Mouse (Mus musculus): ENCODE results near the gene Gm42421.

The Gm42421 gene

DNA sequence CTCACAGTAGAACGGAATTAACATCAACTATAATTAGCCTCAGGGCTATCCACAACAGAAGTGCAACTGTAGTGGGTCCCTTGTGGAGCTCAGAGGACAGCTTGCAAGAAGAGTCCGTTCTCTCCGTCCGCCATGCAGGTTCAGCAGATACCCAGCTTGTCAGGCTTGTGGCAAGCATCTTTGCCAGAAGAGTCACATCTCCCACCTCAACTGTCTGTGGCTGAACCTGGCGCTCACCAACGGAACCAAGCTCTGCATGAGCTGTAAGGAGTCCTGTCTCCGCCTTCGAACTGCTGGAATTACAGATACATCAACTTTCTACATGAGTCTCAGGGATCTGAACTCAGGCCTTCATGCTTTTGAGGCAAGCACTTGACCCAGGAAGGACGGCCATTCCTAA lies 8.2 kb downstream of the Gm42421 start:
- DNase-seq (ENCODE audit: low spot score in 2 of 2) = no peak

DNA sequence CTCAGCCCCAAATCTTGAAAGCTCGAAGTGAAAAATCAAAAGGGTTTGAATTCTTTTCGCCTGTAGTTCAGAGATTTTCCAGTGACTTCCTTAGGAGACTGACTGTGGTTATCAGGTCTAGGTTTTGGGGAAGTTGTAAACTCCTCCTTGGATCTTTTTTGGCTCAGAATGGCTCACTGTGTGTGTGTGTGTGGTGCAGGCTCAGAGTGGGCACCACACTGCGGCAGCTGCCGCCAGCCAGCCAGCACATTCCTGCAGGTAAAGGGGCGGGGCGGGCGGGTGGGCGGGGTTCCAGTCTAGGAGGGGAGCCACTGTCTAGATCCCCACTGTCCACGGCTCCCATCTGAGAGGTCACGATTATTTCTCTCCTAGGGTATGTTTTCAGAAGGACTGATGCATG lies 13.6 kb downstream of the Gm42421 start:
- no peak for DNase-seq (ENCODE audit: low spot score in 2 of 2)

DNA sequence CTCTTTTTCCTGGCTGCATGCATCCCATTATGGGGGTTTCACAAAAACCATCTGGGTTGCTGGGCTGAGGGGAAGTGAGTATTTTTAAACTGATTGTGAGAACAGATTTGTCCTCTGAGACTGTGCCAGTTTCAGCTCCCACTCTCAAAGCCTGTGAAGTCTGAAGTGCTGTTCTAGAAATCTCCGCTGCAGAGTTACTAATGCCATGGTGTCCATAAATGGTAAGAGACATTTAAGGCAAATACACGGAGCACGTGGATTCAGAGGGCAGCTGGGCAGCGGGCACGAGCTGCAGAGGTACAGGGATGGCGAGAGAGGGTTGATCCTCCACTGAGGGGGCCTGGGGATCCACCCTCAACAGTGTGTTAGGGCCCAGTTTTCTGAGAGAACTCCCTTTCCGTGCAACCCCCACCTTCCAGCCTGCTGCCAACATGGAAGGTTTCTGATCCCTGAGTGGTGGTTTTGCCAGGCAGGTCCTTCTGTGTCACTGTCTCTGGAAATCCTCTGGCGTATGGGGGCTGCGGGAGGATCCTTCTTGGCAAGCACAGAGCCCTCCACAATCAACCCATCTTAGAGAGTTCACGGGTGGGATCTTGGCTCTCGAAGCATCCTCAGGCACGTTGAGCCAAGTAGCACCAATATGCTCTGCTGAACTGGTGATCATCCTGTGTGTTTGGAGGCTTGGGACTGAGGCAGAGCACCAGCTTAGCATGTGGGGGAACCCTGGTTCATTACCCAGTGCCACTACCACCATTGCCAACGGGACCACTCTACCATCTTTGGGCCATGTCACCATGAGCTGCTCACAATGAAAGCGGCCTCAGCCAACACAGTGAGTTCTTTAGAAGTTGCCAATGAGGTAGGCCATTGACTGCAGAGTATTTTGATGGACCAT lies 15.5 kb downstream of the Gm42421 start:
- no peak for DNase-seq (ENCODE audit: low spot score in 2 of 2)

DNA sequence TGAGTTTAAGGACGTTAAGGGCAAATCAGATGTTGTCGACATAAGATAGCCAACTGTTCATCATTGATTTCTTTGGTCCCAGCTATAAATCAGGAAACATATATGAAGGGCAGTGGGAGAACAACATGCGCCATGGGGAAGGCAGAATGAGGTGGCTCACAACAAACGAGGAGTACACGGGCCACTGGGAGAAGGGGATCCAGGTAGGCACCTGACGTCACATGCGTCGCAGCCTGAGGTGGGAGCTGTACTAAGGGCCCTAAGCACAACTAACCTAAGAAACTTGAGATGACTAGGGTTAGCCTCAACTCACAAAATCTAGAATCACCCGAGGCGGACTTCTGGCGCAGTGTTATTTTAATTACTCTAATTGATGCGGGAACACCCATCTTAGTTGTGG lies 20.4 kb downstream of the Gm42421 start:
- DNase-seq (ENCODE audit: low spot score in 2 of 2) = no peak

DNA sequence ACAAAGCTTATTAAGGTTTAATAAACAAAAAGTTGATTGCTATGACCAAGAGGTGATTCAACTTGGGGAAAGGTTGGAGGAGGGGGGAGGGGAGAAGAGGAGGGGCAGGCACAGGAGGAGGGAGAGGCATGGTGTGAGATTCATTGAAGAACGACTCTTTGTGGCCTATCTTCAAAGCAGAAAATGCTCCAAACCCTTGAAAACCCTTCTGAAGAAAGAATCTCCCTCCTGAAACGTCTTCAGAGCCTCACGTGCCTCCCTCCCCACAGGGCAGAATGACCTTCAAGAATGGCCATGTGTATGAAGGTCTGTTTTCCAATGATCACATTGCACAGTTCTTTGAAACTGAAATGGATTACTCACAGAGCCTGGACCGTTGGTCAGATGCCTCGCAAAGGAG lies 22.0 kb downstream of the Gm42421 start:
- no peak for DNase-seq (ENCODE audit: low spot score in 2 of 2)

DNA sequence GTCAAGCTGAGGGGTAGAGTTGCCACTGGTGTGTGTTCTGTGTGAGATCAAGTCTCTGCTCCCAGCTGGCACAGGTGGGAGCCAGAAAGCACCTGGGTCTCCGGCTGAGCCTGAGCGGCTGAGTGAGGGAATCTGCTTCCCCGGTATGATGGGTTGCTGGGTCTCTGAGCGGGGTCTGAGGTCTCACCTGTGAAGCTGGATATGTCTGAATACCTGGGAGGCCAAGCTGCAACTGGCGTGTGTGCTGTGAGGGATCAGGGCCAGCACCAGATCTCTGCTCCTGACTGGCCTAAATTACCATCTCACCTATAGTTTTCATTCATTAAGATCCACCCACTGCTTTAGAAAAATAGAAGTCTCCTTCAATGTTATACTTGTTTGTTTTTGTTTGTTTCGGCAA lies 29.1 kb downstream of the Gm42421 start:
- DNase-seq (ENCODE audit: low spot score in 2 of 2) = no peak

DNA sequence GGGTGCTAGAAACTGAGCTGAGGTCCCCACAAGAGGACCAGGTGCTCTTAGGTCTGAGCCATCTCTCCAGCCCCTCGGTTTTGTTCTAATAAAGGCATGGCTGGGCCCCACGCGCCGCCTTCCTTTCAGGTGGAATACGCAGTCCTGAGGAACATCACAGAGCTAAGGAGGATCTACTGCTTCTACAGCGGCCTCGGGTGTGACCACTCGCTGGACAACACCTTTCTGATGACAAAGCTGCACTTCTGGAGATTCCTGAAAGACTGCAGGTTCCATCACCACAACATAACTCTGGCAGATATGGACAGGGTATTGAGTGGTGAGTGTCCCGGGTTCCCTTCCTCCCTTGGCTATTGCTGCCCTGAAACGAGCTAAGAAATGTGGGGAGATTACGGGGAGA lies 31.6 kb downstream of the Gm42421 start:
- DNase-seq (ENCODE audit: low spot score in 2 of 2) = no peak

DNA sequence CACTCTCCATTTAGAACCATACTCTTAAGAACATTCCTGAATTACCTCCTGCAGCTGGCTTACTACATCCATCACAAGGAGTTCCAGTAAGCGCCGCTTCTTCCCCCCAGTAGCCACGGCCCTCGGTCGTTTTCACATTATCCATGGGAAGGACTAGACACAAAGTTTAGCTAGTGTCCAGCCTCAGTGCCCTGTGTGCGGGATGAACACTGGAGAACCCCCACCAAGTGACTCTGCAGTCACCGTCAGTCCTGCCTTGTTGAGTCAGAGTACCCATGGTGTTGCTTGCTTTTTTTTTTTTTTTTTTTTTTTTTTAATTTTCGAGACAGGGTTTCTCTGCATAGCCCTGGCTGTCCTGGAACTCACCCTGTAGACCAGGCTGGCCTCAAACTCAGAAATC lies 33.2 kb downstream of the Gm42421 start:
- no peak for DNase-seq (ENCODE audit: low spot score in 2 of 2)

DNA sequence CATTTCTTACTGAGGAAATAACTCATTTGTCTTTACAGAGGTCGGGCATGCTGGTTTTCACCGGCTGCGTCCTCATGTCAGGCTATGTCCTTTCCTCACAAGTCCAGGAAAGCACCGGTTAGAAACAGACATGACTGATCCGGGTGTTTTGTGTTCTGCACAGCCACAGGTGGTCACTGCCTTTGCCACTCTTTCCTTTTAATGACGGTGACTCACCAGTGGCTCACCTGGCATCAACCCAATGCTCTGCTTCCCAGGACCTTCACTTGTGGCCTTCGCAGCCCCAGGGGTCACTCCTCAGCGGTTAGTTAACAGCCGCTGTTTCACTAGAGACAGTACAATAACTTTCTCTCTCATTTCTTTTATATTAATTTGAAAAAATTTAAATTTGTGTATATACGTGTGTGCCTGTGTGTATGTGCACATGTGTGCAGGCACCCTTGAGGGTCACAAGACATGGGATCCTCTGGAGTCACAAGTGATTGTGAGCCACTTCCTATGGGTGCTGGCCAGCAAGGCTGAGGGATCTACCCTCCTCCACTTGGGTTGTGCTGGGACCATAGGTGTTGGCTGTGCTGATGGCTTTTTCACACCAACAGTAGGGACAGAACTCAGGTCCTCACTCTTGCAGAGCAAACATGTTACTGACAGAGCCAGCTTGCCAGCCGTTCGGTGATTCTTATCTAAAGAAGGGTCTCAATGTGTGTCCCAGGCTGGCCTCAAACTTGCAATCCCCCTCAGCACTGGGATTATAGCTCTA lies 37.8 kb downstream of the Gm42421 start:
- DNase-seq (ENCODE audit: low spot score in 2 of 2) = no peak

DNA sequence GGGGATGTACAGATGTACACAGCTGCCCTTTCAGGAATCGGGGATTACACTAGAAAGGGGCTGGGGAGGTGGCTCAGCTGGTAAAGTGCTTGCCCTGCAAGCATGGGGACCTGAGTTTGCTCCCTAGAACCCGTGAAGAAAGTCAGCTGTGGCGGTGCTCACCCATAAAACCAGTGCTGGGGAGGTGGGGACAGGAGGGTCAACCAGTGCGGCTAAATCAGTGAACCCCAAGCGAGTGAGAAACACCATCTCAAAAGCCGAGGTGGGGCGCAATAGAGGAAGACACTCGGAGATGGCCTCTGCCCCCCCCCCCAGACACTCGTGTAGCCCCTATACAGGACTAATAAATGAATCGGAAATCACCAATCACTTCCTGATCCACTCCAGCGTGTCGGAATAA lies 38.7 kb downstream of the Gm42421 start:
- DNase-seq (ENCODE audit: low spot score in 2 of 2) = no peak

DNA sequence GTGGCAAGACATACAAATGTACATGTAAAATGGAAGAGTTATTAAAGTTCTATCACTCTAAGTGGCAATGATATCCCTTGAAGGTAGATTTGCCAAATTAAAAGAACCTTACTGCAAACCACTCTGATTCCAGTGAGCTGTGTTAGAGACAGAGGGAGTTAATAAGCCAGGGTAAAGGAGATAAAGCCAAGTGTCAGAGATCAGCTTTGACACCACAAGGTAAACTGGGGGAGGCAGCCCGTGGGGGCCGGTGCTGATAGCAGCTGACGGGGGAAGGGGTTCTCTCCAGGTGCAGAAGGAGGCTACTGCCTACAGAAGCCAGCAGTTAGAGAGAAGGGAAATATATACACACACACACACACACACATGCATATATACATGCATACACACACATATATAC lies 44.7 kb downstream of the Gm42421 start:
- no peak for DNase-seq (ENCODE audit: low spot score in 2 of 2)

DNA sequence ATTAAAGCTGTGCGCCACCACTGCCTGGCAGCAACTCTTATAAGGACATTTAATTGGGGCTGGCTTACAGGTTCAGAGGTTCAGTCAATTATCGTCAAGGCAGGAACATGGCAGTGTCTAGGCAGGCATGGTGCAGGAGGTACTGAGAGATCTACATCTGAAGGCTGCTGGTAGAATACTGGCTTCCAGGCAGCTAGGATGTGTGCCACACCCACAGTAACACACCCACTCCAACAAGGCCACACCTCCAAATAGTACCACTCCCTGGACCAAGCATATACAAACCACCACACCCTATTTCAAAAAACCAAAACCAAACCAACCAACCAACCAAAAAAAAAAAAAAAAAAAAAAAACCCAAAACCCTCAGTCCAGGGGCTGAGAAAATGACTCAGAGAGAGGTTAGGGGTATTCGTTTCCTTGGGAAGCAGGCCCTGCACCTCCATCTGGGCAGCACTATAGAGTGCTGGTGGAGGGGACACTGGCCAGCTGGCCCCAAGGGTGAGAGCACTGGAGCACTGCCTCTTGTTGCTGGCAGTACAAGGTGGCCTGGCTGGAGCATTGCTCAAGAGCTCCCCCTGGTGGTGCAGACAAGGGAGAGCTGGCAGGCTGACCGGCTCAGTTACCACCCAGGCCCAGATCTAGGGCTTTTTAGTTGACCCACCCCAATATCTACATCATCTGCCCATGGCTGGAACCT lies 47.1 kb downstream of the Gm42421 start:
- DNase-seq (ENCODE audit: low spot score in 2 of 2) = peak; percentile 43 to 61

DNA sequence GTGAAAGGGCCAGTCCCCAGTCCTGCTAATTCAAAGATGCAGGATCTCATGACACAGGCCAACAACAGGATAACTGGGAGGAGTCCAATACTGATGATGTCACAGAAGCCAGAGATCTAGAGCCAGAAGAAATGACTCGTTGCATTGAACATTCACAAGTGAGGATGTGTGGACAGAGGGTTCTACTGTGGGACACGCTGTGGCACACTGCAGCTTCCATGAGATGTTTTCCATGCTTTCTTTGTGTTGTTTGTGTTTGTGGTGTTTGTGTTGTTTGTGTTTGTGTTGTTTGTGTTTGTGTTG lies 47.6 kb downstream of the Gm42421 start:
- DNase-seq (ENCODE audit: low spot score in 2 of 2) = no peak

DNA sequence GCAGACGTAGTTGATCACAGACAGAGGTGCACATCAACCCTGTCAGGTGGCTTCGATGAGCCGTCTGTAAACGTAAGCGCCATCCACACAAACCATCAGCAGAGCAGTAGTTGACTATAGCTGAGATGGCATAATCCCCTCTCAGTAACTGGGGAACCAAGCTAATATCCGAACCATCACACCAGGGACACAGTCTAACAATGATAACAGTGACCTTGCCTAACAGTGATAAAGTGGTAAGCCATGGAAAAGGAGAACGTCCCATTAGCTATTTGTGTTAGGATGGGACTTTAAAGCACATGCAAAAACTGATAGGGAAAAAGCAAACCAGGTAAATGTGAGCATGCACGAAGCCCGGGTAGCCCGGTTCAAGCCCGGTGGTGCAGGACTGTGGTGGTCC lies 48.3 kb downstream of the Gm42421 start:
- DNase-seq (ENCODE audit: low spot score in 2 of 2) = no peak

DNA sequence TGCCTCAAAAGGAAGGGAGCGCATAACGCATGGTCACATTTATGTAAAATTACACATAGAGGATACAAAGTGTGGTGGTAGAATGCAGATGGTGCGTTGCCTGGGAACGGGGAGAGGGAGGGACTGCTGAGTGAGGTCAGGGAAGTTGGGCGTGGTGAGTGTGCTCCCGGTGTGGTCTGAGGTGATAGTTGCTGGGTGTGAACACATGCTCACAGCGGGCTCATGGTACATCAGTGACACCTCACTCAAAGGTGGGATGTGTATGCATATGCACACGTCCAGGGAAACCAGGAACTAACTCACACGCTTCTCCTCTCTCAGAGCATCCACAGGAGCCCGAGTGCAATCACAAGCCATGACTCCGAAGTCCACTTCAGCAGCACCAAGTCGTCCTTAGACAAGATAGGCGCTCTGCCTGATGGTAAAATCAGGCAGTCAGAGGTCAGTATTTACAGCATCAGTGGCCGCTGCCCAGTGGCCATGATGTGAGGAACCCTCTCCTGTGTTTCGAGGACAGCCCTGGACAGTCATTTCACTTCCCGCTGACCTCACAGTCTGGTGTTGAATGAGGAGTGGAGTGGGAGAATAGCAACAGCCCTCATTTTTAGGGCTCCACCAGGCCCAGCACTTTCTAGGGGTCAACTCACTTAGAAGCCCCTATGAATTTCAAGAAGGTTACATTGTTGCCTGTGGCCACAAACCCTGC lies 48.9 kb downstream of the Gm42421 start:
- DNase-seq (ENCODE audit: low spot score in 2 of 2) = peak; percentile 44 to 73

DNA sequence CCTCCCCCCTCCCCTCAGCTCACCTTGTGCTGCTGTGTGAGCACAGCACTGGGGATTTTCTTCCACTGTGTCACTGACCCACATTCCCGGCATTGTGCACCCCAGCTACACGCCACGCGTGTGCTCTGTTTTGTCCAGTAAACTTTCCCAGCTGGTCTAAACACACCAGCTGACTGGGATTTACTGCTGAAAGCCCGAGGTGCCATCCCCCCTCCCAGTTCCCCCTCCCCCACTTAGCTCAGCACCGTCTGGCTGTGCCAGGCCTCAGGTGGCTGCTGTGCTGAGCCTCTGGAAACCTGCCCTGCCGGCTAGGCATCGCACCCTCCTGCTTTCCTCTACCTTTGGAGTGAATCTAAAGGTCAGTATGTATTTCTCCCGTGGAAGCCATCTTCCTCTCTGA lies 52.9 kb downstream of the Gm42421 start:
- DNase-seq (ENCODE audit: low spot score in 2 of 2) = no peak

DNA sequence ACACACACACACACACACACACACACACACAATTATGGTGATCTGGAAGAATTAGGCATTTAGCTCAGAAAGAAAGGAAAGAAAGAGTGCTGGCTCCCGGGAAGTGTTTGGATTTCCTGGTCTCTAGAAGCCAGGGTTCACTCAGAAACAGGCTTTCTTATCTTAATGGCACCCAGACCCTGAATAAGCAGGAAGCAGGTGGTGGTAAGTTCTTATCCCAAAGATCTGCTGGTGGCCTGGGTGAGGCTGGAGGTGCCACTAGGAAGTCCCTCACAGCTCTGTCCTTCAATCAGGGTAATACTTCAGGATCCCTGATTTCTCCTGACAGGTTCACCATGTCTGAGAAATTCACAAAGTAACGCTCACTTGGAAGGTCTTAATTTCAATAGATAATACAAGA lies 54.4 kb downstream of the Gm42421 start:
- DNase-seq (ENCODE audit: low spot score in 2 of 2) = no peak

DNA sequence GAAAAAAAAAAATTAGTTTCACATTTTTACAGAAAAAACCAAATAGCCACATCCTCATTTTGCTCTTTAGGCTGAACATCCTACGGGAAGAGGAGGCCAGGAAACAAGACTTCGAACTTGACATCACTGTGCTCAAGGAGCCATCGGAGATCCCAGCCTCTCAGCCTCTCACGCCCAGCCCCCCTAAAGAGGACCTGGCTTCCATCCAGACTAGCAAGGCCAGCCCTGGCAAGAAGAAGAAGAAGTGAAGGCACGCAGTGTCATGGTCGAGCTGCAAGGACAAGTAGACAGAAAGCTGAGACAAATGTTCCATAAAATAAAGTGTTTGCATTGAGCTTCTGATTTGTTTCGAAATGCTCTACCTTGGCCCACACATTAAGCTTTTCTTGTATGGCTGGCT lies 57.4 kb downstream of the Gm42421 start:
- no peak for DNase-seq (ENCODE audit: low spot score in 2 of 2)

All from spleen, postnatal 36 days (tissue).